Mouse (Mus musculus) MEL (cell line): Measurements from ENCODE around the gene Gpx6. TPM values are rescaled to one million over a fixed set of nuclear protein-coding genes. Genes with fewer than 3 reads are reported as not detected.

Source experiments
- DNase-seq: peaks from one replicate; pipeline ENCODE4 v3.0.0; 2011; ENCODE audit warnings: low read depth, low spot score
- H3K27ac ChIP-seq: 2 replicates; pipeline ENCODE4 v1.5.1; 2012; ENCODE audit warnings: low read depth, mild to moderate bottlenecking, control low read depth, low read length, moderate library complexity; ENCODE audit not compliant: control insufficient read depth
- H3K27me3 ChIP-seq, 2 experiments: fragments of 150-350 bp in 1 of 2; sonication (generic) in 1 of 2; 2 replicates each; pipeline ENCODE4 v1.6.1; 2012; ENCODE audit warnings: low read length in 2 of 2, mild to moderate bottlenecking in 2 of 2, improper control_type of control experiment in 1 of 2, moderate library complexity in 1 of 2; ENCODE audit not compliant: insufficient read depth in 2 of 2, control insufficient read depth in 1 of 2
- H3K36me3 ChIP-seq, 2 experiments: 2 replicates each; pipeline ENCODE4 v1.6.1; 2012 to 2014; ENCODE audit warnings: low read length in 2 of 2, improper control_type of control experiment in 1 of 2, inconsistent platforms in 1 of 2, mild to moderate bottlenecking in 1 of 2; ENCODE audit not compliant: insufficient read depth in 2 of 2, control insufficient read depth in 1 of 2
- H3K4me1 ChIP-seq, 2 experiments: fragments of 150-350 bp in 1 of 2; sonication (generic) in 1 of 2; 2 replicates each; pipeline ENCODE4 v1.6.1; 2012; ENCODE audit warnings: low read length in 2 of 2, improper control_type of control experiment in 1 of 2, mild to moderate bottlenecking in 1 of 2; ENCODE audit not compliant: insufficient read depth in 2 of 2, control insufficient read depth in 1 of 2
- H3K4me3 ChIP-seq, 2 experiments: fragments of 150-350 bp in 1 of 2; sonication (generic) in 1 of 2; 2 replicates each; pipeline ENCODE4 v1.5.1; 2012; ENCODE audit warnings: low read depth in 2 of 2, low read length in 2 of 2, mild to moderate bottlenecking in 2 of 2, moderate library complexity in 2 of 2, control low read depth in 1 of 2, improper control_type of control experiment in 1 of 2; ENCODE audit not compliant: control insufficient read depth in 1 of 2, insufficient read depth in 1 of 2
- H3K79me2 ChIP-seq: 2 replicates; pipeline ENCODE4 v1.6.1; 2012; ENCODE audit warnings: mild to moderate bottlenecking, low read length, moderate library complexity; ENCODE audit not compliant: control insufficient read depth, poor library complexity, insufficient read depth
- H3K9ac ChIP-seq: 2 replicates; pipeline ENCODE4 v1.6.1; 2012; ENCODE audit warnings: low read depth, mild to moderate bottlenecking, control low read depth, low read length, moderate library complexity; ENCODE audit not compliant: control insufficient read depth, poor library complexity, severe bottlenecking
- H3K9me3 ChIP-seq: fragments of 150-350 bp; sonication (generic); replicated peaks from 2 replicates; pipeline ENCODE4 v1.6.1; 2012; ENCODE audit warnings: mild to moderate bottlenecking, low read length, improper control_type of control experiment, moderate library complexity; ENCODE audit not compliant: insufficient read depth
- CHD1 ChIP-seq: IDR thresholded peaks from 2 replicates; pipeline ENCODE4 v1.6.1; 2012; ENCODE audit warnings: low read depth, mild to moderate bottlenecking, inconsistent platforms, low read length, improper control_type of control experiment
- CTCF ChIP-seq, 3 experiments: IDR thresholded peaks in 2 of 3; conservative IDR thresholded peaks in 1 of 3; 2 replicates each; pipeline ENCODE4 v1.5.1; 2011 to 2012; ENCODE audit warnings: low read length in 3 of 3, low read depth in 2 of 3, mild to moderate bottlenecking in 2 of 3, improper control_type of control experiment in 1 of 3, inconsistent platforms in 1 of 3, mixed read lengths in 1 of 3, moderate library complexity in 1 of 3; ENCODE audit not compliant: control insufficient read depth in 1 of 3, insufficient read depth in 1 of 3, poor library complexity in 1 of 3, severe bottlenecking in 1 of 3
- ELF1 ChIP-seq: IDR thresholded peaks from 2 replicates; pipeline ENCODE4 v1.6.1; 2014; ENCODE audit warnings: low read depth, mild to moderate bottlenecking, inconsistent platforms, low read length, improper control_type of control experiment, moderate library complexity
- GABPA ChIP-seq: IDR thresholded peaks from 2 replicates; pipeline ENCODE4 v1.6.1; 2012; ENCODE audit warnings: low read depth, mild to moderate bottlenecking, inconsistent platforms, low read length, improper control_type of control experiment, moderate library complexity
- GATA1 ChIP-seq: IDR thresholded peaks from 2 replicates; pipeline ENCODE4 v1.6.1; 2011; ENCODE audit warnings: low read depth, low read length, improper control_type of control experiment
- KAT2A ChIP-seq: conservative IDR thresholded peaks from 2 replicates; pipeline ENCODE4 v1.6.1; 2012; ENCODE audit warnings: low read depth, low read length, improper control_type of control experiment, inconsistent platforms
- MAX ChIP-seq: IDR thresholded peaks from 2 replicates; pipeline ENCODE4 v1.6.1; 2011; ENCODE audit warnings: low read length, improper control_type of control experiment
- MXI1 ChIP-seq: IDR thresholded peaks from 2 replicates; pipeline ENCODE4 v1.6.1; 2011; ENCODE audit warnings: mild to moderate bottlenecking, low read depth, low read length, improper control_type of control experiment
- MYB ChIP-seq: IDR thresholded peaks from 2 replicates; pipeline ENCODE4 v1.6.1; 2011; ENCODE audit warnings: mild to moderate bottlenecking, low read depth, low read length, improper control_type of control experiment
- MYC ChIP-seq: IDR thresholded peaks from 2 replicates; pipeline ENCODE4 v1.6.1; 2011; ENCODE audit warnings: low read depth, mild to moderate bottlenecking, low read length, improper control_type of control experiment, moderate library complexity
- POLR2A ChIP-seq, 2 experiments: IDR thresholded peaks; 2 replicates each; pipeline ENCODE4 v1.6.1; 2011 to 2012; ENCODE audit warnings: low read length in 2 of 2, mild to moderate bottlenecking in 2 of 2, control low read depth in 1 of 2, improper control_type of control experiment in 1 of 2, low read depth in 1 of 2, moderate library complexity in 1 of 2; ENCODE audit not compliant: control insufficient read depth in 1 of 2, insufficient read depth in 1 of 2, poor library complexity in 1 of 2
- POLR2AphosphoS5 ChIP-seq: IDR thresholded peaks from 2 replicates; pipeline ENCODE4 v1.6.1; 2012; ENCODE audit warnings: low read depth, borderline replicate concordance, mild to moderate bottlenecking, inconsistent platforms, low read length, moderate library complexity, mixed read lengths
- RCOR1 ChIP-seq: IDR thresholded peaks from 2 replicates; pipeline ENCODE4 v1.6.1; 2012; ENCODE audit warnings: low read depth, mild to moderate bottlenecking, inconsistent platforms, low read length, improper control_type of control experiment
- SIN3A ChIP-seq: IDR thresholded peaks from 2 replicates; pipeline ENCODE4 v1.6.1; 2012; ENCODE audit warnings: low read length, improper control_type of control experiment, inconsistent platforms
- SMC3 ChIP-seq: IDR thresholded peaks from 2 replicates; pipeline ENCODE4 v1.6.1; 2011; ENCODE audit warnings: low read depth, low read length, improper control_type of control experiment
- TAL1 ChIP-seq: IDR thresholded peaks from 2 replicates; pipeline ENCODE4 v1.6.1; 2012; ENCODE audit warnings: mild to moderate bottlenecking, inconsistent platforms, low read length, moderate library complexity, mixed read lengths
- TCF12 ChIP-seq: IDR thresholded peaks from 2 replicates; pipeline ENCODE4 v1.6.1; 2014; ENCODE audit warnings: low read depth, mild to moderate bottlenecking, inconsistent platforms, low read length, improper control_type of control experiment, moderate library complexity
- UBTF ChIP-seq: IDR thresholded peaks from 2 replicates; pipeline ENCODE4 v1.6.1; 2012; ENCODE audit warnings: low read depth, mild to moderate bottlenecking, inconsistent platforms, low read length, improper control_type of control experiment, moderate library complexity, borderline replicate concordance; ENCODE audit not compliant: insufficient read depth
- USF2 ChIP-seq, 2 experiments: IDR thresholded peaks; 2 replicates each; pipeline ENCODE4 v1.6.1; 2011 to 2012; ENCODE audit warnings: improper control_type of control experiment in 2 of 2, low read length in 2 of 2, borderline replicate concordance in 1 of 2, inconsistent platforms in 1 of 2, low read depth in 1 of 2, mild to moderate bottlenecking in 1 of 2; ENCODE audit not compliant: insufficient read depth in 1 of 2
- ZNF384 ChIP-seq: IDR thresholded peaks from 2 replicates; pipeline ENCODE4 v1.6.1; 2012; ENCODE audit warnings: low read depth, mild to moderate bottlenecking, inconsistent platforms, low read length, improper control_type of control experiment
- polyA plus RNA-seq, 2 experiments: library from polyadenylated mRNA; stranded (reverse) in 1 of 2; unstranded in 1 of 2; fragments of >175 nt in 1 of 2; fragments of >200 nt in 1 of 2; gene quantifications; 2 replicates each; pipeline versions ENCODE4 v1.2.1 to v1.2.4; 2012; ENCODE audit warnings: low replicate concordance in 2 of 2, low read depth in 1 of 2; ENCODE audit not compliant: insufficient read length in 2 of 2, insufficient read depth in 1 of 2, missing spikeins in 1 of 2
- total RNA-seq: library from RNA; depleted of rRNA; stranded (reverse); fragments of 300-350 nt; gene quantifications from 2 replicates; pipeline ENCODE4 v1.2.3, GENCODE M21; 2012; rRNA removed

Gpx6 gene
- not detected in 2 replicates for total RNA-seq
- polyA plus RNA-seq, result not detected

- H3K4me1 ChIP-seq, result no peaks in the 10 kb centered on the region
- H3K4me3 ChIP-seq, result no peak within 1 kb of the TSS
- TF ChIP-seq MYC, result no peak
- no peak for TF ChIP-seq ELF1
- TF ChIP-seq POLR2A (IDR thresholded peaks at IDR 0.05; ENCODE audit: control insufficient read depth in 1 of 2, insufficient read depth in 1 of 2, low read depth in 1 of 2, low read length in 2 of 2, poor library complexity in 1 of 2), result no peak
- TF ChIP-seq MXI1, result no peak
- no peak for TF ChIP-seq TAL1
- no peaks in the 10 kb centered on the region for H3K9me3 ChIP-seq
- H3K27ac ChIP-seq, result no peak within 1 kb of the TSS
- H3K9ac ChIP-seq, result no peak within 1 kb of the TSS
- peaks cover 0 to 2% of the 10 kb centered on the region in 2 experiments; a peak in 1 of 4 replicates for H3K36me3 ChIP-seq
- no peak for DNase-seq
- H3K27me3 ChIP-seq, result no peaks in the 10 kb centered on the region; a peak in 1 of 4 replicates
- no peaks in the 10 kb centered on the region for H3K79me2 ChIP-seq
These were observed at the start of gene Gpx6 for GRCm38 (mm10) chr13:21311926-21312325. Gene Gpx6 (plus strand): TSS chr13:21312125.

DNA sequence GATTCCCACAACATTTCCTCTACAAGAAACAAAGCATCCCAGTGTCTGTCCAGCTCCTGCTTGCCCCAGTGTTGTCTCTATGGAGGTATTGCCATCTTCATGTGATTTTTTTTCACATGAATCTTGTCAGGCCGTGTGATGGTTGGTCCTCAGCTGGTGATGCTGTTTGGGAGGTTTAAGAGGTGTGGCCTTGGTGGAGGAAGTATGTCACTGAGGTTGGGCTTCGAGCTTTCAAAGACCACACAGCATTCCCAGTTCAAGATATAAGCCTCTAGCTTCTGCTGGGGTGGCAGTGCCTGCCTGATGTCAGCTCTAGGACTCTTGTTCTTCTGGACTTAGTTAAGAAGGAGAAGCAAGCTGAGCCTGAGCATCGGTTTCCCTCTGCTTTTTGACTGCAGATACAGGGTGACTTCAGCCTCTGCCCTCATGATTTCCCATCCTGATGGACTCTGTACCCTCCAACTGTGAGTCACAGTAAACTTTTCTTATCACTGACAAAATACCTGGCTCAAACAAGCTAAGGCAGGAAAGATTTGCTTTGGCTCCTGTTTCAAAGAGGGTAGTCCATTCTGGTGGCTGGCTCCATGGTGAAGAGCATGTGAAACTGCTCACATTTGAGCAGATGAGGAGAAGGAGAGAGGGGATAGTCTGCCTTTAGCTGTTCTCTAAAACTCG is 49.0 kb upstream of the Gpx6 start:
- H3K4me3 ChIP-seq, result peak overlapping the region in 1 of 2 experiments; percentile 16; a peak in 1 of 4 replicates
- H3K9ac ChIP-seq, result no peak overlapping the region
- DNase-seq, result peak; percentile 60
- no peak overlapping the region for H3K27ac ChIP-seq
- peaks cover 0 to 13% of the 10 kb centered on the region in 2 experiments; a peak in 2 of 4 replicates for H3K36me3 ChIP-seq
- peaks cover 0 to 31% of the 10 kb centered on the region in 2 experiments; a peak in 2 of 4 replicates for H3K4me1 ChIP-seq
- H3K79me2 ChIP-seq, result no peaks in the 10 kb centered on the region
- no peaks in the 10 kb centered on the region for H3K27me3 ChIP-seq
- H3K9me3 ChIP-seq, result no peaks in the 10 kb centered on the region
- no peak for TF ChIP-seq MXI1
- 0 out of 2 replicates have a peak, but pooled peaks have one; percentile 24 for TF ChIP-seq MAX

DNA sequence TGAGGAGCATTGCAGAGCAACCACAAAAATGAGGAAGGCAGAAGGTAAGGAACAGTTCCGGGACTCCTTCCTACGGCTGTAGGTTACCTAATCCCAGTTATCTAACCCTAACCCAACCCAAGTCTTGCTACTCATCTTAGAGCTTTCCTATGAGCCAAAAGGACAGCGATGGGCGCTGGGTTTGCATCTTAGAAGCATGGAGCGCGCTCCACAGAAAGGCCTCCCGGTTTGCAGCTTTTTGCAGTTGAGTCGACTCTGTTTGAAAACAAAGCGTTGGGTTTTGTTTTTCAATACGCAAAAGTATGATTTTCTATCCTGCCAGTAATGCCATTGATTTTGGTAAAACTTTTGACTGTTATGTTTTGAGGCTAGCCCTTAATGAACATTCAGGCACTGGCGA is 48.0 kb upstream of the Gpx6 start:
- H3K4me3 ChIP-seq, result peak overlapping the region; percentile 54 to 85

More for the DNA sequence above, 48.0 kb upstream of the Gpx6 start:
- peaks cover 0 to 16% of the 10 kb centered on the region in 2 experiments; a peak in 2 of 4 replicates for H3K36me3 ChIP-seq
- no peaks in the 10 kb centered on the region for H3K27me3 ChIP-seq
- no peaks in the 10 kb centered on the region for H3K79me2 ChIP-seq
- no peak overlapping the region for H3K27ac ChIP-seq
- TF ChIP-seq USF2 (IDR thresholded peaks at IDR 0.05; ENCODE audit: borderline replicate concordance in 1 of 2, insufficient read depth in 1 of 2, low read depth in 1 of 2, low read length in 2 of 2), result no peak
- TF ChIP-seq GATA1, result no peak
- TF ChIP-seq POLR2AphosphoS5, result no peak
- no peak for TF ChIP-seq POLR2A (IDR thresholded peaks at IDR 0.05; ENCODE audit: control insufficient read depth in 1 of 2, insufficient read depth in 1 of 2, low read depth in 1 of 2, low read length in 2 of 2, poor library complexity in 1 of 2)
- peak; percentile 34; the same call in 1 of the 2 replicates for TF ChIP-seq SIN3A
- TF ChIP-seq MYB, result no peak
- 0 out of 2 replicates have a peak, but pooled peaks have one; percentile 9 for TF ChIP-seq KAT2A
- TF ChIP-seq TCF12, result no peak
- no peak for TF ChIP-seq SMC3
- no peak for TF ChIP-seq ELF1
- TF ChIP-seq CHD1, result no peak
- no peak for TF ChIP-seq RCOR1
- TF ChIP-seq ZNF384, result no peak
- TF ChIP-seq UBTF, result no peak
- no peak for TF ChIP-seq GABPA
- TF ChIP-seq CTCF (IDR thresholded peaks at IDR 0.05 in 2 of 3, conservative IDR thresholded peaks at IDR 0.05 in 1 of 3; ENCODE audit: control insufficient read depth in 1 of 3, insufficient read depth in 1 of 3, low read depth in 2 of 3, low read length in 3 of 3, poor library complexity in 1 of 3, severe bottlenecking in 1 of 3), result no peak
- DNase-seq, result peak; percentile 62
- peaks cover 0 to 27% of the 10 kb centered on the region in 2 experiments; a peak in 2 of 4 replicates for H3K4me1 ChIP-seq
- peak overlapping the region; percentile 67 for H3K9ac ChIP-seq
- no peaks in the 10 kb centered on the region for H3K9me3 ChIP-seq
